Mouse (Mus musculus) spleen, postnatal 14 days (tissue): Measurements from ENCODE around the gene Ucma.
"Not testable (repeated sequence)": the region's sequence is repeated elsewhere in the genome, so short reads cannot be mapped to it uniquely, and the experiment has no call there.

Experiments
- DNase-seq, 2 experiments: peaks; one replicate each; pipeline ENCODE4 v3.0.0; 2021 to 2022; ENCODE audit warnings: low spot score in 2 of 2

Ucma gene

GRCm38 (mm10) chr2:4975807-4976206 is at the start of gene Ucma:
TSS of gene Ucma (plus strand) at chr2:4976122.
- no peak for DNase-seq

DNA sequence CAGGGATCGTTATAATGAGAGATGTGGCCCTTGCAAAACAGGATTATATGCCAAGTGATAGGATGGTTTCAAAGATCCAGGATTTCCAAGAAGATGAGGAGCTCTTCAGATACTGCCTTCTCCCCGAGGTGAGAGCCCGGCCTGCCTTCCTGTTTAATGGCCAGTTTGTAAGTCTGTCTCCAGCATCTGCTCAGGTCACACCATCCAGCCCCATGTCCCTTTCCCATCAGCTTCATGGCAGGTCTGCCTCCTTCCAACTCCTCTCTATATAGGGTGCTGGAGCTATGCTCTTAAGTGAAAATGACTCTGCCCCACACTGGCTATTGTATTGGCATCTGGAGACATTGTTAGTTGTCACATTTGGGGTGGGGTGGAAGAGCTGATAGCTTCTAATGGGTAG is 48.5 kb upstream of the Ucma start:
- no peak for DNase-seq

DNA sequence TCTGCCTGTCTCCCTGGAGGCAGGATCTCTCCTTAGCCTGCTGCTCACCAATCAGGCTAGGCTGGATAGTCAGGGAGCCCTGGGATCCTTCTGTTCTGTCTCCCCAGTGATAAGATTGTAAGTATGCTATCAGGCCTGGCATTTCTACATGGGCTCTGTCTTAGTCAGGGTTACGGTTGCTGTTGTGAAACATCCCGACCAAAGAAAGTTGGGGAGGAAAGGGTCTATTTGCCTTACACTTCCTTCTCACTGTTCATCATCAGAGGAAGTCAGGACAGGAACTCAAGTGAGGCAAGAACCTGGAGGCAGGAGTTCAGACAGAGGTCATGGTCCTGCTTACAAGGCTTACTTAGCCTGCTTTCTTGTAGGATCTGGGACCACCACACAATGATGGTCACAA is 46.7 kb upstream of the Ucma start:
- no peak for DNase-seq

GRCm38 (mm10) chr2:4934516-4934915 is 41.4 kb upstream of the Ucma start:
- DNase-seq: no peak

DNA sequence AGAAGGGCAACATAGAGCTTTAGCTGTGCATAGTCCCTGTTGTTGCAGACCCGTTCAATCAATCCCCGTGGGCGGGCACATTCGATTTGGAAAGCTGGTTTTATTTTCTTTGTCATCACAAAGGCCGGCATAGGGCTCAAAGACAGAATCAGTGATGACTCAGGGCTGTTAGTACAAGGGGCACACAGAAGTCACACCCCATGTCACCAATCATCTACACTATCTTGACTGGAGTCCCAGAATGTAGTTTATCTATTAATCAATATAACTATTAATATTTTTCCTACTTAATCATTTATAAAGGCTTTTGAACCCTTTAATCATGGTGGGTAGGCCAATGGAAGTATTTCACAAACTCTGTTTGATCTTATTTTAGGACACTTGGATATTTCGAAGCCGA is 38.0 kb upstream of the Ucma start:
- no peak for DNase-seq

DNA sequence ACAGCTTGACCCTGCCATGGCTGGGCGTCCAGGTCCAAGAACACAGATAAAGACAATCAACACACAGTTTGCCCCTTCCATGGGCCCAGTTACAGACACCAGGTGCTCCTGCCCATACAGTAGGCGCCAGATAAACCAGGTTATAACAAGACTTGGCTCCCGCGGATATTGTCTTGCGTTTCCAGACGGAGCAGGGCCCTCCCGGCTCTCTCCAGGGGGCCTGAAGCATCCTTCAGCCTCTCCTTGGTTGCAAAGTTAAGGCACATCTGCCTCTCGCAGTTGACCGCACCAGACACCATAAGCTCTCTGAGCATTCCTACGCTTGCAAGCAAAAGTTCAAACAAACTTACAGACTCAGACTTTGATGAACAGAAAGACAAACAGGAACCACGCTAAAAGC is 35.1 kb upstream of the Ucma start:
- no peak for DNase-seq

DNA sequence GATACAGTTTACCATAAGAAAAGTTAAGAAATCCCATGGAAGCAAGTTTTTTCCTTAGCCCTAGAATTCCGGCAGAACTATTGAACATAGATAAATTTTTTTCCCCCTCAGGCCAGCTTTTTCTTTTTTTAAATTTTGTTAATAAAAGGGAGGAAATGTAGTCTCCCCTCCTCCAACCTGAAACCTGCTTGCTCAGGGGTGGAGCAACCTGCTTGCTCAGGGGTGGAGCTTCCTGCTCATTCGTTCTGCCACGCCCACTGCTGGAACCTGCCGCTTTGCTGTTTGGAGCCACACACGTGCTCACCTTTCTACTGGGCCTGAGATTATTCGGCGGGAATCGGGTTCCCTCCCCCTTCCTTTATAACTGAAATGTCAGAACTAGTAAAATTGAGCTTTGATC is 26.2 kb upstream of the Ucma start:
- DNase-seq: not testable (repeated sequence)

- DNase-seq: no peak
These were observed 24.9 kb upstream of the Ucma start for GRCm38 (mm10) chr2:4950986-4951385.

- no peak for DNase-seq
These were observed 21.6 kb upstream of the Ucma start for GRCm38 (mm10) chr2:4954216-4954760.

DNA sequence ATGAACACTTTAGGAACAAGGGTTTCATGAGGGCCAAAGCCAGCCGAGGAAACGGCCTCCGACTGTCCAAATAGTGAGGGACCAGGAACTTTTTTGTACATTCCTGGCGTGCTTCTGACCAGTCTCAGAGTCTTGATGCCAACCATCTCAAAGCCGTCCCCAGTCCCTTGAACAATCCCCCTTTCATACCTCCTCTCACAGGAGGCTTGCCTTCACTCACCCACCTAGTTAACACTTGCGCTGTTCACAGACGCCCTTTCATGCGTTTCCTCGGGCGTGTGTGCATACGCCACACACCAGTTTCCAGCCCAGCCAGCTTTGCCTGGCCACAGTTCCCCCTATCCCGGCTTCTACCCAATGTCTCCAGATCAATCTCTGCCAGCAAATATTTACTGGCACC is 17.9 kb upstream of the Ucma start:
- no peak for DNase-seq

- no peak for DNase-seq
These were observed 8.1 kb upstream of the Ucma start for GRCm38 (mm10) chr2:4967806-4968205.

- DNase-seq: no peak
These were observed 6.8 kb upstream of the Ucma start for GRCm38 (mm10) chr2:4969083-4969482.

- DNase-seq: no peak
These were observed 2.2 kb downstream of the Ucma start for GRCm38 (mm10) chr2:4978091-4978490.

GRCm38 (mm10) chr2:4983987-4984386 is 8.1 kb downstream of the Ucma start:
- DNase-seq: no peak

DNA sequence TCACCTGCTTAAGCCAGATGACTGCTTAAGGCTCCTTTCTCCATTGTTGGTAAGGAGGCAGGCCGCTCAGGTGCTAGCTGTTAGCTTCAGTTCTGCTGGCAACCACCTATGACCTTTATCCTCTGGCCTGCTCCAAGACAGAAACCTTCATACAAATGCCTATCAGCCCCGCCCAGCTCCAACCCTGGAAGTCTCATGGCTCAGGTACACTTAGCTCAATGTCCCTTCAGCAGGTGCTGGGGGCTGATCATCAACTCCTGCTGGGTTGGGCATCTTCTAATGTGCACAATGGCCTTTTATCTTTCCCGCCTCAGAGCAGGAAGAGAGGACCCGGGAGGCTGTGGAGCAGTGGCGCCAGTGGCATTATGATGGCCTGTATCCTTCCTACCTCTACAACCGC is 9.1 kb downstream of the Ucma start:
- DNase-seq: no peak

- no peak for DNase-seq
These were observed 10.9 kb downstream of the Ucma start for GRCm38 (mm10) chr2:4986798-4987197.

- DNase-seq: no peak
These were observed 11.7 kb downstream of the Ucma start for GRCm38 (mm10) chr2:4987388-4988180.

DNA sequence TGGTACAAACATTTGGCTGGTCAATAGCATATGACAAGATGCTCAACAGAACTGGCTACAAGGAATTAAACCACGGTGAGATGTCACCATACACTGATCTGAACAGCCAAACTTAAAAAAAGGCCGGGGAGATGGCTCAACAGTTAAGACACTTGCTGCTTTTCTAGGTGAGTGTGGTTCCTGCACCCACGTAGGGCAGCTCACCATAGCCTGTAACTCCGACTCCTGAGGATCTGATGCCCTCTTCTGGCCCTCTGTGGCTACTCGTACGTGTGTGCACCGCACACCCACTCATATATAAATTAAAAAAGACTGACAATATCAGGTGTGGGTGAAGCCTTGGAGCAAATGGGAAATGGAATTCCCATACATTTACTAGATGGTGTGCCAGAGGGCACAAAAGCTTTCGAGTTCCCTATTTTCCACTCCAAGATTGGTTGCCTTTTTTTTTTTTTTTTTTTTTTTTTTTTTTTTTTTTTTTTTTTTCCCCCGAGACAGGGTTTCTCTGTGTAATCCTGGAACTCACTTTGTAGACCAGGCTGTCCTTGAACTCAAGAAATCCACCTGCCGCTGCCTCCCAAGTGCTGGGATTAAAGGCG is 13.0 kb downstream of the Ucma start:
- DNase-seq: no peak

- no peak for DNase-seq
These were observed 17.7 kb downstream of the Ucma start for GRCm38 (mm10) chr2:4993584-4993983.

DNA sequence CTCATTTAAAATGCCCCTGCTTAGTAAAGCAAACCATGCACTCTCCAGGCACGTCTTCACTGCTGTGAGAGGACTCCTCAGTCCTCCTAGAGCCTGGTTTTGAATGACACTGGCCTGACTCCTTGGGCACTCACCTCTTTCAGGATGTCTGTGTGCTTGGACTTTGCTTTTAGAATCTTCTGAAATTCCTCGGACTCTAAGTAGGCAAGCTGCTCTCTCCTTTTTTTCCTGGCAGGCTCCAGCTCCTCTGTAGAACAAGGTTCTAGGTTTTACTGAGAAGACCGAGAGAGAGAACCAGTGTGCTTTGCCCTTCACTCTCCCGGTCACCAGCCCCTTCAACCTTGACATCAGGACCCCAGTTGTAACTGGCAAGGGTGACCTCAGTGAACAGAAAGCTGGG is 18.5 kb downstream of the Ucma start:
- DNase-seq: no peak

- no peak for DNase-seq
These were observed 19.7 kb downstream of the Ucma start for GRCm38 (mm10) chr2:4995646-4996045.

- DNase-seq: no peak
These were observed 20.5 kb downstream of the Ucma start for GRCm38 (mm10) chr2:4996421-4996824.

- no peak for DNase-seq
These were observed 23.0 kb downstream of the Ucma start for GRCm38 (mm10) chr2:4998905-4999304.
